Mouse (Mus musculus): Measurements from ENCODE around the gene Oxsr1.
"Not testable (repeated sequence)": the region's sequence is repeated elsewhere in the genome, so short reads cannot be mapped to it uniquely, and the experiment has no call there.

Oxsr1 gene

GRCm38 (mm10) chr9:119322289-119323259, at the start of gene Oxsr1:
Oxsr1 (minus strand) TSS chr9:119322427.
- peak; percentile 100 for DNase-seq (ENCODE audit: low spot score)

GRCm38 (mm10) chr9:119371251-119371650, 49.0 kb upstream of the Oxsr1 start:
- no peak for DNase-seq (ENCODE audit: low spot score)

GRCm38 (mm10) chr9:119370770-119371169, 48.5 kb upstream of the Oxsr1 start:
- DNase-seq (ENCODE audit: low spot score), result not testable (repeated sequence)

GRCm38 (mm10) chr9:119368367-119368766, 46.1 kb upstream of the Oxsr1 start:
- DNase-seq (ENCODE audit: low spot score), result no peak

- no peak for DNase-seq (ENCODE audit: low spot score)
Measured at GRCm38 (mm10) chr9:119365284-119365683, 43.1 kb upstream of the Oxsr1 start, which contains the start of gene Slc22a14. Slc22a14 (minus strand) TSS chr9:119365553.

GRCm38 (mm10) chr9:119363229-119363628, 41.0 kb upstream of the Oxsr1 start:
- DNase-seq (ENCODE audit: low spot score), result no peak

- no peak for DNase-seq (ENCODE audit: low spot score)
Measured at GRCm38 (mm10) chr9:119361416-119361815, 39.2 kb upstream of the Oxsr1 start.

GRCm38 (mm10) chr9:119358058-119358429, 35.8 kb upstream of the Oxsr1 start:
- no peak for DNase-seq (ENCODE audit: low spot score)

GRCm38 (mm10) chr9:119357331-119358057, 35.3 kb upstream of the Oxsr1 start, which contains the start of gene Xylb:
Xylb (plus strand) TSS chr9:119357381.
- peak; percentile 94 for DNase-seq (ENCODE audit: low spot score)

- no peak for DNase-seq (ENCODE audit: low spot score)
Measured at GRCm38 (mm10) chr9:119355943-119356342, 33.7 kb upstream of the Oxsr1 start.

GRCm38 (mm10) chr9:119353926-119354325, 31.7 kb upstream of the Oxsr1 start:
- no peak for DNase-seq (ENCODE audit: low spot score)

GRCm38 (mm10) chr9:119352060-119352459, 29.8 kb upstream of the Oxsr1 start:
- DNase-seq (ENCODE audit: low spot score), result peak; percentile 79

GRCm38 (mm10) chr9:119350947-119351705, 28.9 kb upstream of the Oxsr1 start:
- no peak for DNase-seq (ENCODE audit: low spot score)

- DNase-seq (ENCODE audit: low spot score), result no peak
Measured at GRCm38 (mm10) chr9:119350531-119350930, 28.3 kb upstream of the Oxsr1 start.

GRCm38 (mm10) chr9:119346376-119346775, 24.1 kb upstream of the Oxsr1 start:
- DNase-seq (ENCODE audit: low spot score), result no peak

GRCm38 (mm10) chr9:119342728-119343127, 20.5 kb upstream of the Oxsr1 start:
- DNase-seq (ENCODE audit: low spot score), result peak; percentile 48

- DNase-seq (ENCODE audit: low spot score), result peak; percentile 99
Measured at GRCm38 (mm10) chr9:119340909-119341816, 18.9 kb upstream of the Oxsr1 start, which contains the start of gene Myd88. Myd88 (minus strand) TSS chr9:119341411.

GRCm38 (mm10) chr9:119340212-119340580, 18.0 kb upstream of the Oxsr1 start:
- DNase-seq (ENCODE audit: low spot score), result no peak

GRCm38 (mm10) chr9:119339558-119340211, 17.5 kb upstream of the Oxsr1 start, which contains the start of gene Acaa1a:
Acaa1a (plus strand) TSS chr9:119339676.
- DNase-seq (ENCODE audit: low spot score), result peak; percentile 85

GRCm38 (mm10) chr9:119339106-119339505, 16.9 kb upstream of the Oxsr1 start:
- DNase-seq (ENCODE audit: low spot score), result no peak
